Mouse (Mus musculus) cerebellum, postnatal 36 days (tissue): ENCODE data around the gene BC049715.
"Not testable (repeated sequence)": the region's sequence is repeated elsewhere in the genome, so short reads cannot be mapped to it uniquely, and the experiment has no call there.

Source experiments
- DNase-seq, 2 experiments: peaks; one replicate each; pipeline ENCODE4 v3.0.0; 2021 to 2022; ENCODE audit warnings: mixed read lengths in 2 of 2

BC049715 gene

GRCm38 (mm10) chr6:136827516-136827880, at the start of gene BC049715:
Gene BC049715 (plus strand): TSS chr6:136827626.
- no peak for DNase-seq

GRCm38 (mm10) chr6:136781377-136781986, 45.9 kb upstream of the BC049715 start, which contains the start of gene Gucy2c:
Gene Gucy2c (minus strand): TSS chr6:136781765.
- DNase-seq, result no peak

- no peak for DNase-seq
These were observed 45.3 kb upstream of the BC049715 start for GRCm38 (mm10) chr6:136782146-136782545.

GRCm38 (mm10) chr6:136782761-136783160, 44.7 kb upstream of the BC049715 start:
- DNase-seq, result no peak

- DNase-seq, result no peak
These were observed 37.9 kb upstream of the BC049715 start for GRCm38 (mm10) chr6:136789391-136789971.

GRCm38 (mm10) chr6:136792884-136793758, 34.3 kb upstream of the BC049715 start:
- no peak for DNase-seq

- DNase-seq, result no peak
These were observed 33.4 kb upstream of the BC049715 start for GRCm38 (mm10) chr6:136793831-136794525.

GRCm38 (mm10) chr6:136795110-136795509, 32.3 kb upstream of the BC049715 start:
- DNase-seq, result no peak

- DNase-seq, result no peak
These were observed 31.6 kb upstream of the BC049715 start for GRCm38 (mm10) chr6:136795850-136796249.

GRCm38 (mm10) chr6:136797874-136798693, 29.3 kb upstream of the BC049715 start:
- not testable (repeated sequence) for DNase-seq

GRCm38 (mm10) chr6:136800710-136801109, 26.7 kb upstream of the BC049715 start:
- DNase-seq, result no peak

- DNase-seq, result no peak
These were observed 26.2 kb upstream of the BC049715 start for GRCm38 (mm10) chr6:136801274-136801673.

GRCm38 (mm10) chr6:136803093-136803738, 24.2 kb upstream of the BC049715 start:
- no peak for DNase-seq

GRCm38 (mm10) chr6:136803739-136804633, 23.4 kb upstream of the BC049715 start, which contains the start of gene Hist4h4:
Gene Hist4h4 (minus strand): TSS chr6:136804415.
- peak; percentile 91 to 99 for DNase-seq

GRCm38 (mm10) chr6:136804705-136805408, 22.6 kb upstream of the BC049715 start:
- no peak for DNase-seq

- no peak for DNase-seq
These were observed 22.0 kb upstream of the BC049715 start for GRCm38 (mm10) chr6:136805409-136805775.

GRCm38 (mm10) chr6:136806819-136807218, 20.6 kb upstream of the BC049715 start:
- no peak for DNase-seq

GRCm38 (mm10) chr6:136807395-136808013, 19.9 kb upstream of the BC049715 start:
- DNase-seq, result no peak

- DNase-seq, result peak; percentile 98
These were observed 19.4 kb upstream of the BC049715 start, which contains the start of gene H2afj for GRCm38 (mm10) chr6:136808014-136808417. Gene H2afj (plus strand): TSS chr6:136808244.
